Mouse (Mus musculus): ENCODE measurements around the gene Rnf31. TPM values are rescaled to one million over a fixed set of nuclear protein-coding genes. Genes with fewer than 3 reads are reported as not detected.

The Rnf31 gene
- polyA plus RNA-seq, 1 experiment from 2014 or later: 8.5 TPM

- peak overlapping the region; percentile 51; the same call in 1 of the 2 replicates for H3K27ac ChIP-seq (ENCODE audit: low read depth)
- H3K36me3 ChIP-seq (replicated peaks; ENCODE audit: insufficient read depth, low read length): peaks cover 25% of the 10 kb centered on the region
- H3K4me3 ChIP-seq (ENCODE audit: low read depth, low read length): no peak overlapping the region
- TF ChIP-seq EP300 (IDR thresholded peaks at IDR 0.05; ENCODE audit: low read depth) (no peak), CTCF (IDR thresholded peaks at IDR 0.05; ENCODE audit: low read depth) (no peak)
- ATAC-seq (peak; percentile 53), DNase-seq (no peak)
- no peaks in the 10 kb centered on the region for H3K9me3 ChIP-seq (ENCODE audit: low read length)
- no peaks in the 10 kb centered on the region for H3K27me3 ChIP-seq (ENCODE audit: insufficient read depth, low read length)
- H3K9ac ChIP-seq (replicated peaks): no peak overlapping the region
- H3K4me1 ChIP-seq (ENCODE audit: insufficient read depth): peaks cover 4% of the 10 kb centered on the region; the same call in 1 of the 2 replicates
- H3K4me2 ChIP-seq (ENCODE audit: low read depth, low read length): no peak overlapping the region
Measured at GRCm38 (mm10) chr14:55571760-55572159, 19.7 kb upstream of the Rnf31 start.

- Histone ChIP-seq H3K4me1 (ENCODE audit: insufficient read depth) (peaks cover 21% of the 10 kb centered on the region), H3K9ac (replicated peaks) (no peak within 1 kb of the TSS), H3K9me3 (ENCODE audit: low read length) (no peaks in the 10 kb centered on the region), H3K27me3 (ENCODE audit: insufficient read depth, low read length) (no peaks in the 10 kb centered on the region), H3K36me3 (replicated peaks; ENCODE audit: insufficient read depth, low read length) (peaks cover 6% of the 10 kb centered on the region), H3K4me2 (ENCODE audit: low read depth, low read length) (no peak within 1 kb of the TSS), H3K4me3 (ENCODE audit: low read depth, low read length) (no peak within 1 kb of the TSS), H3K27ac (ENCODE audit: low read depth) (no peak within 1 kb of the TSS)
- WGBS (ENCODE audit: insufficient replicate concordance): 70% methylated on average over 8 of the region's 8 CpGs
- no peak for DNase-seq
- no peak for TF ChIP-seq EP300 (IDR thresholded peaks at IDR 0.05; ENCODE audit: low read depth)
- no peak for TF ChIP-seq CTCF (IDR thresholded peaks at IDR 0.05; ENCODE audit: low read depth)
- no peak for ATAC-seq
Measured at GRCm38 (mm10) chr14:55575302-55575701, 16.2 kb upstream of the Rnf31 start, which contains the start of gene Fitm1. Gene Fitm1 (plus strand): TSS chr14:55575617.

- 72% methylated on average over 13 of the region's 13 CpGs for WGBS (ENCODE audit: insufficient replicate concordance)
- H3K4me3 ChIP-seq (ENCODE audit: low read depth, low read length): no peak overlapping the region
- peaks cover 8% of the 10 kb centered on the region for H3K36me3 ChIP-seq (replicated peaks; ENCODE audit: insufficient read depth, low read length)
- no peaks in the 10 kb centered on the region for H3K9me3 ChIP-seq (ENCODE audit: low read length)
- no peak overlapping the region for H3K4me2 ChIP-seq (ENCODE audit: low read depth, low read length)
- no peak overlapping the region for H3K27ac ChIP-seq (ENCODE audit: low read depth)
- no peak for ATAC-seq
- H3K9ac ChIP-seq (replicated peaks): no peak overlapping the region
- no peak for TF ChIP-seq EP300 (IDR thresholded peaks at IDR 0.05; ENCODE audit: low read depth)
- no peak for TF ChIP-seq CTCF (IDR thresholded peaks at IDR 0.05; ENCODE audit: low read depth)
- no peaks in the 10 kb centered on the region for H3K27me3 ChIP-seq (ENCODE audit: insufficient read depth, low read length)
- H3K4me1 ChIP-seq (ENCODE audit: insufficient read depth): peaks cover 21% of the 10 kb centered on the region
- DNase-seq: no peak
Measured at GRCm38 (mm10) chr14:55575711-55576110, 15.8 kb upstream of the Rnf31 start.

GRCm38 (mm10) chr14:55576376-55576775 is 15.1 kb upstream of the Rnf31 start:
- Histone ChIP-seq H3K4me1 (ENCODE audit: insufficient read depth) (peaks cover 21% of the 10 kb centered on the region), H3K9me3 (ENCODE audit: low read length) (no peaks in the 10 kb centered on the region), H3K9ac (replicated peaks) (no peak overlapping the region), H3K27me3 (ENCODE audit: insufficient read depth, low read length) (no peaks in the 10 kb centered on the region), H3K27ac (ENCODE audit: low read depth) (no peak overlapping the region), H3K4me3 (ENCODE audit: low read depth, low read length) (no peak overlapping the region), H3K36me3 (replicated peaks; ENCODE audit: insufficient read depth, low read length) (peaks cover 15% of the 10 kb centered on the region), H3K4me2 (ENCODE audit: low read depth, low read length) (no peak overlapping the region)
- DNase-seq (no peak), ATAC-seq (no peak)
- WGBS (ENCODE audit: insufficient replicate concordance): 86% methylated on average over 16 of the region's 16 CpGs
- TF ChIP-seq EP300 (IDR thresholded peaks at IDR 0.05; ENCODE audit: low read depth) (no peak), CTCF (IDR thresholded peaks at IDR 0.05; ENCODE audit: low read depth) (no peak)

- Histone ChIP-seq H3K36me3 (replicated peaks; ENCODE audit: insufficient read depth, low read length) (peaks cover 22% of the 10 kb centered on the region), H3K4me3 (ENCODE audit: low read depth, low read length) (peak within 1 kb of the TSS; percentile 80), H3K9me3 (ENCODE audit: low read length) (no peaks in the 10 kb centered on the region), H3K9ac (replicated peaks) (peak within 1 kb of the TSS; percentile 94), H3K4me2 (ENCODE audit: low read depth, low read length) (peak within 1 kb of the TSS; percentile 96), H3K27ac (ENCODE audit: low read depth) (peak within 1 kb of the TSS; percentile 85), H3K27me3 (ENCODE audit: insufficient read depth, low read length) (no peaks in the 10 kb centered on the region), H3K4me1 (ENCODE audit: insufficient read depth) (peaks cover 21% of the 10 kb centered on the region)
- TF ChIP-seq CTCF (IDR thresholded peaks at IDR 0.05; ENCODE audit: low read depth) (no peak), EP300 (IDR thresholded peaks at IDR 0.05; ENCODE audit: low read depth) (peak; percentile 62)
- DNase-seq: peak; percentile 83
- WGBS (ENCODE audit: insufficient replicate concordance): under 1% methylated on average over 25 of the region's 32 CpGs
- ATAC-seq: peak; percentile 83
Measured at GRCm38 (mm10) chr14:55577871-55578667, 13.4 kb upstream of the Rnf31 start, which contains the start of gene Psme1. Gene Psme1 (plus strand): TSS chr14:55578123.

- 8% methylated on average over 6 of the region's 6 CpGs for WGBS (ENCODE audit: insufficient replicate concordance)
- H3K4me2 ChIP-seq (ENCODE audit: low read depth, low read length): peak overlapping the region; percentile 96
- ATAC-seq: peak; percentile 56
- H3K9ac ChIP-seq (replicated peaks): peak overlapping the region; percentile 94
- peak; percentile 69 for DNase-seq
- H3K27ac ChIP-seq (ENCODE audit: low read depth): peak overlapping the region; percentile 85
- H3K27me3 ChIP-seq (ENCODE audit: insufficient read depth, low read length): no peaks in the 10 kb centered on the region
- TF ChIP-seq CTCF (IDR thresholded peaks at IDR 0.05; ENCODE audit: low read depth) (0 out of 2 replicates have a peak, but pooled peaks have one; percentile 7), EP300 (IDR thresholded peaks at IDR 0.05; ENCODE audit: low read depth) (no peak)
- peaks cover 22% of the 10 kb centered on the region for H3K36me3 ChIP-seq (replicated peaks; ENCODE audit: insufficient read depth, low read length)
- peak overlapping the region; percentile 80 for H3K4me3 ChIP-seq (ENCODE audit: low read depth, low read length)
- no peaks in the 10 kb centered on the region for H3K9me3 ChIP-seq (ENCODE audit: low read length)
- peaks cover 23% of the 10 kb centered on the region for H3K4me1 ChIP-seq (ENCODE audit: insufficient read depth)
Measured at GRCm38 (mm10) chr14:55578668-55579269, 12.7 kb upstream of the Rnf31 start.
